Mouse (Mus musculus) kidney, adult 2 months (tissue): ENCODE measurements at regions not wholly inside any gene's neighbourhood (a gene's known extent, or its start where the extent isn't known, plus 50 kb on each side); places are given as distances from the start of the nearest gene placed in this dataset.
A peak's percentile ranks its signal among the peaks of the same experiment; 100 is the strongest.

Source experiments
- DNase-seq: peaks from one replicate; pipeline ENCODE4 v3.0.0; 2021
- H3K27ac ChIP-seq: fragments of 200-500 bp; 2 replicates; pipeline ENCODE4 v1.5.1; 2012; ENCODE audit warnings: low read depth, low read length, control low read depth, inconsistent platforms; ENCODE audit not compliant: insufficient read depth
- H3K27me3 ChIP-seq: fragments of 200-500 bp; replicated peaks from 2 replicates; pipeline ENCODE4 v1.6.1; 2012; ENCODE audit warnings: mild to moderate bottlenecking, moderate library complexity, low read length, inconsistent platforms; ENCODE audit not compliant: control insufficient read depth, insufficient read depth
- H3K36me3 ChIP-seq: fragments of 200-500 bp; 2 replicates; pipeline ENCODE4 v1.6.1; 2012; ENCODE audit warnings: mild to moderate bottlenecking, moderate library complexity, low read length, inconsistent platforms; ENCODE audit not compliant: control insufficient read depth, insufficient read depth
- H3K4me1 ChIP-seq: fragments of 200-500 bp; 2 replicates; pipeline ENCODE4 v1.6.1; 2011; ENCODE audit warnings: low read length; ENCODE audit not compliant: control insufficient read depth, insufficient read depth
- H3K4me3 ChIP-seq: fragments of 200-500 bp; 2 replicates; pipeline ENCODE4 v1.5.1; 2011; ENCODE audit warnings: mild to moderate bottlenecking, low read depth, low read length, control low read depth; ENCODE audit not compliant: insufficient read depth
- CTCF ChIP-seq: fragments of 200-500 bp; conservative IDR thresholded peaks from 2 replicates; pipeline ENCODE4 v1.5.1; 2011; ENCODE audit warnings: low read depth, mild to moderate bottlenecking, control low read depth, low read length, moderate library complexity, mixed read lengths; ENCODE audit not compliant: insufficient read depth, insufficient read length
- POLR2A ChIP-seq: fragments of 200-500 bp; IDR thresholded peaks from one replicate; pipeline ENCODE4 v1.6.1; 2011; ENCODE audit warnings: low read depth, low read length, control low read depth
- WGBS: fragments of 180-500 bp; shearing (Covaris S2); methylation state at CpG from one replicate; pipeline ENCODE4 v1.1.7; 2018; 5-methylcytosine and 5-hydroxymethylcytosine counted together

DNA sequence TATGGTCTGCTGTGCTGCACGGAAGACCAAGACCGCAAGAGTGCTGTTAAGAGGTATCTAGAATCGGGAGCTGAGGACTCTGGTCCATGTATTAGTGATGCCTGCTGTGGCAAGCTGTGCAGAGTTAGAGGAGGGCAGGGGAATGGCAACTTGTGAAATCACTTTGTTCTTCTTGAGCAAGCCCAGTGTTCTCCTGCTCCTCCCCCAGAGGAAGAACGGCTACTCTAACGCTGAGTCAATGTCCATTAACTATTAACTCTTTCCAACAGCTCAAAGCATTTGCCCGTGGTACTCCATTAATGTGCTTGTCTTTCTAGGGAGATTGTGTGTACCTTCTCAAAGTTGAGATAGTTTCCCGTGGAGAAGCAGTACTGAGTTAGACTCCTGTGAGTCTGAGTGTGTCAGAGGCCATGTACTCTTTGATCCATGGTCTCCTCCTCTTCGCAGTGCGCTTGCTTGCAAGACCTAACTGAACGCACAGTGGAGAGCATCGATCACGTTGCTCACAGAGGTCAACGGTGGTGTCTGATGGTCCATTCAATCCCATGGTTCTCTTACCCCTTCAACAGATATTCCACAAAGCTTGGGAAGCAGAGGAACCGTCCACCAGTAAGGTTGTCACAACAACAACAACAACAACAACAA is 542.7 kb downstream of the Ccdc171 start:
- peak; percentile 73 for DNase-seq
- peak overlapping the region; percentile 39; the same call in 1 of the 2 replicates for H3K27ac ChIP-seq
- TF ChIP-seq POLR2A: no peak
- TF ChIP-seq CTCF: no peak
- no peaks in the 10 kb centered on the region for H3K27me3 ChIP-seq
- 47% methylated on average over 14 of the region's 14 CpGs for WGBS
- H3K4me1 ChIP-seq: peaks cover 8% of the 10 kb centered on the region; the same call in 1 of the 2 replicates
- H3K36me3 ChIP-seq: no peaks in the 10 kb centered on the region
- H3K4me3 ChIP-seq: no peak overlapping the region

- H3K27me3 ChIP-seq: no peaks in the 10 kb centered on the region
- WGBS: 48% methylated on average over 11 of the region's 11 CpGs
- H3K36me3 ChIP-seq: no peaks in the 10 kb centered on the region
- peaks cover 8% of the 10 kb centered on the region; the same call in 1 of the 2 replicates for H3K4me1 ChIP-seq
- H3K4me3 ChIP-seq: no peak overlapping the region
- no peak for DNase-seq
- TF ChIP-seq CTCF (no peak), POLR2A (no peak)
- no peak overlapping the region for H3K27ac ChIP-seq
Observed at GRCm38 (mm10) chr4:84068947-84069663, 543.8 kb downstream of the Ccdc171 start.

DNA sequence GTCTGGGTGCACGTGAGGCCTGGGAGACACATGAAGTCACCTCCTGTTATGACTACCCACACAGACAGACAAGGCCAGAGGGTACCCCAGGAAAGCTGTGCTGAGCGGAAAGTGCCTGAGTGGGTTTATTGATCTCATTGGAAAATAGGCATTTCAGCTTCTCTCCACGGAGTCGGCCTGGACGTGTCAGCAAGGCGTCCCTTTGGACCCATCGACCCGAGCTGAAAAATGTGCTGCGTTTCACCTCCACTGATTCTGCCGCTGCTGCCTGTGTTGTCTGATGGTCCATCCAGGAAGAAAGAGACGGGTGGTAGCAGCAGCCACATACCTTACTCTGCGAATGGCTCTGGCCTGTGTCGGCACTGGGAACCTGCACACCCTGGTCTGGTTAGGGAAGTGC is 544.3 kb downstream of the Ccdc171 start:
- Histone ChIP-seq H3K27ac (no peak overlapping the region), H3K4me1 (peaks cover 8% of the 10 kb centered on the region; the same call in 1 of the 2 replicates), H3K4me3 (no peak overlapping the region), H3K27me3 (no peaks in the 10 kb centered on the region), H3K36me3 (no peaks in the 10 kb centered on the region)
- TF ChIP-seq CTCF: no peak
- no peak for TF ChIP-seq POLR2A
- peak; percentile 27 for DNase-seq
- WGBS: 64% methylated on average over 13 of the region's 13 CpGs

DNA sequence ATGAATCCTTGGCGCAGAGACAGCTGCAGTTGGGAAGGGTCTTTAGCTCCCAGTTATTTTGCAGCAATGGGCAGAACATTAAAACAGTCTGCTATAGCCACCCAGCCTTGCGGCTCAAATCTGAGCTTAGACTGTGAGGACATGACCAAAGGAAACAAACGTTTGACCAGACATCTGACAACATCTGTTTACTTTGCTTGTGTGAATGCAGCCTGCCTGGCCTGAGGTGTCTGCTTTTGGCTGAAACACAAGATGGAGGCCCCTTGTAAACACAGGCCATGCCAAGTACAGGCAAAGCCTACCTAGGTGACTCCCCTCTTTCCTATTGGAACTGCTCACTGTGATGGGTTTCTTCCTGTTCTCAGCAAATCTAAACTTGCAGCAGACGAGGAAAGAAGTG is 544.7 kb downstream of the Ccdc171 start:
- TF ChIP-seq POLR2A: no peak
- TF ChIP-seq CTCF: no peak
- 77% methylated on average over 4 of the region's 4 CpGs for WGBS
- H3K27ac ChIP-seq: no peak overlapping the region

DNA sequence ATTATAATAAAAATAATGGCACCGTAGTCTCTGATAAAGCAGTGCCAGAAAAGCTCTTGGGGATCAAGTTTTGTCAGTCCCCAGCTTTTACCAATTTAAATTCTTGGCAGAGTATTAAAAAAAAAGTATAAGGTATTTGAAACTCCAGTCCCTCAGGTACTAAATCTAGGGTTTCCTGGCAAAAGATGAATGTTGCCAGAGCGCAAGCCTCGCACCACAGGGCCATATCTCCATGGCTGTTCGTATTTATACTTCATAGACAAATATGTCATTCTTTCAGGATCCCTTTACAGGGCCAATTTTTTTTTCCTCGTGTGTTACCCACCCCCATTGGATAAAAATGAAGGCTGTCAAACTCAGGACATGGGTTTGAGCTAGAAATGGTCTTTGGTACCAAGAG is 546.8 kb downstream of the Ccdc171 start:
- TF ChIP-seq POLR2A (no peak), CTCF (no peak)
- Histone ChIP-seq H3K36me3 (no peaks in the 10 kb centered on the region), H3K27ac (no peak overlapping the region), H3K27me3 (no peaks in the 10 kb centered on the region), H3K4me1 (peaks cover 8% of the 10 kb centered on the region; the same call in 1 of the 2 replicates), H3K4me3 (no peak overlapping the region)
- DNase-seq: no peak
- 85% methylated on average over 5 of the region's 5 CpGs for WGBS

More for the DNA sequence above, 544.7 kb downstream of the Ccdc171 start:
- peaks cover 8% of the 10 kb centered on the region; the same call in 1 of the 2 replicates for H3K4me1 ChIP-seq
- no peak for DNase-seq
- H3K36me3 ChIP-seq: no peaks in the 10 kb centered on the region
- H3K4me3 ChIP-seq: no peak overlapping the region
- H3K27me3 ChIP-seq: no peaks in the 10 kb centered on the region

- Histone ChIP-seq H3K4me3 (no peak overlapping the region), H3K36me3 (no peaks in the 10 kb centered on the region), H3K27ac (no peak overlapping the region), H3K4me1 (no peaks in the 10 kb centered on the region; the same call in 1 of the 2 replicates), H3K27me3 (no peaks in the 10 kb centered on the region)
- WGBS: 82% methylated on average over 1 of the region's 1 CpGs
- DNase-seq: peak; percentile 36
- TF ChIP-seq CTCF (no peak), POLR2A (no peak)
Observed at GRCm38 (mm10) chr4:84076526-84076925, 551.2 kb downstream of the Ccdc171 start.

DNA sequence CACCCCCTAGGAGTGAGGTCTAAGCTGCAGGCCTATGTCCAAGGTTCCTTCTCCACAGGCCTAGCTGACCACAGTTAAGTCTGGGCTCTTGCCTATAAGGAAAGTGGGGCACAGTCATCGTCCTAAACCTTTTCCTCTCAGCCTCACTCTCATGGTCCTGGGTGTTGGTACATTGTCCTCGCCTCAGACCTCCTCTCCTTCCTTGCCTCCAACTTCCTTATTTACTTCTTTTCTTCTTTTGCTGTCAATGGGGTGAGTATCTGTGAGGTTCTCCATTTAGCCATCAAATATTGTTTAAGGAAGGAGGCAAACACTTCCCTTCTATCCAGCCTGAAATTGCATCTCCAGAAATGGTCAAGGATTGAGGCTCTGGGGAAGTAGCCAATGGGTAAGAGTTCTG is 554.2 kb downstream of the Ccdc171 start:
- no peak overlapping the region for H3K27ac ChIP-seq
- H3K4me3 ChIP-seq: no peak overlapping the region
- no peaks in the 10 kb centered on the region; the same call in 1 of the 2 replicates for H3K4me1 ChIP-seq
- no peaks in the 10 kb centered on the region for H3K36me3 ChIP-seq
- H3K27me3 ChIP-seq: no peaks in the 10 kb centered on the region
- TF ChIP-seq POLR2A (no peak), CTCF (no peak)
- 88% methylated on average over 2 of the region's 2 CpGs for WGBS
- no peak for DNase-seq

GRCm38 (mm10) chr4:84081518-84081917 is 556.2 kb downstream of the Ccdc171 start:
- Histone ChIP-seq H3K36me3 (no peaks in the 10 kb centered on the region), H3K4me1 (no peaks in the 10 kb centered on the region; the same call in 1 of the 2 replicates), H3K27ac (no peak overlapping the region), H3K27me3 (no peaks in the 10 kb centered on the region), H3K4me3 (no peak overlapping the region)
- no peak for TF ChIP-seq POLR2A
- TF ChIP-seq CTCF: no peak
- 62% methylated on average over 7 of the region's 7 CpGs for WGBS
- DNase-seq: no peak
